Mouse (Mus musculus) liver, adult 2 months (tissue): ENCODE results near the gene Arhgef40.

ENCODE experiments used
- CTCF ChIP-seq: fragments of 200-500 bp; IDR thresholded peaks from 2 replicates; pipeline ENCODE4 v1.5.1; 2011; ENCODE audit warnings: low read depth, low read length, control low read depth
- POLR2A ChIP-seq: fragments of 200-500 bp; IDR thresholded peaks from 2 replicates; pipeline ENCODE4 v1.6.1; 2011; ENCODE audit warnings: low read length, control low read depth; ENCODE audit not compliant: insufficient read depth; ENCODE audit errors: extremely low read depth

GRCm38 (mm10) chr14:52013021-52013610 lies 28.6 kb downstream of the Arhgef40 start:
- no peak for TF ChIP-seq CTCF
- TF ChIP-seq POLR2A: no peak
